Mouse (Mus musculus) heart, postnatal 4 days (tissue): ENCODE data around the gene Luzp2. TPM values are rescaled to one million over a fixed set of nuclear protein-coding genes. Genes with fewer than 3 reads are reported as not detected.

Source experiments
- DNase-seq: peaks from one replicate; pipeline ENCODE4 v3.0.0; 2021
- total RNA-seq, 2 experiments: library from RNA; stranded (reverse); gene quantifications; 2 replicates each; pipeline ENCODE4 v1.2.3; 2021

Luzp2 gene
- under 1 TPM; 0.07 to 0.10 TPM for total RNA-seq

DNA sequence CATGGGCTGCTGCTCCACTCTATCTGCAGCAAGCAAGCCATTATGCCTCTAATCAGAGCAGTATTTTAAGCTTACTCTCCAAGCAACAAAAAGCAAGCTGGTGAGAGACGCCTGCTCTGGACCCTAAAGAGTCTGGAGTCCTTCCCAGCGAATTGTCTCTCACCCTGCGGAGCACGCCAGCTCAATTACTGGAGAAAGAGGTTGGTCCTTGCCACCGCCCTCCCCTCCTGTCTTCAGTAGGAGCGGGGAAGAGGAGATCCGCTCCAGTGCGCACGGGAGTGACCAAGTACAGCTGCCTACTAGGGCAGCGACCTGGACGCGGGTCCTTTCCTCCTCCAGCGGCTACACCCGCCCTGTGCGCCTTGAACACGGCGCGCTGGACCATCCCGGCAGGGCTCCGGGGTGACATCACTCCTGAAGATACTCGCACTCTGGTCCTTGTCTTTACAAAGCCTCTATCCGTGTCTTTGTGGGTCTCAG is at the start of gene Luzp2:
Gene Luzp2, plus strand, starts transcription at position 127 of the 480 bp plus-strand sequence.
- DNase-seq: no peak

DNA sequence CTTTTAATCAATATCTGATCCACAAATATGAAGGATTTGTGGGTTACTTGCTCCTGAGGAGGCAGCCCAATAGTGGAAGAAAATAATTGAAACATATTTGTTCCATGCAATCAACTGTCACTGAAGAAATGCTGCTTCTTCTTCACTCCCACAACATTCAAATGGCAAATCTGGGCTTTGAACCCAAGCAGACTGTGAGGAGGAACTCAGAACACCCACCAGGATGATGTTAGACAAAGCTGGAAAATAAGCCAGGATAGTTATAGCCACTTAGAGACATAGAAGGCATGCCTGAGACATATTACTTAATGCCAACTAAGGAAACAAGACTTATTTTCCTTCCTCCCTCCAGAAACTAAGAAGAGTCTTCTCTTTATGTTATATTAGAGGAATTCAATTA is 47.8 kb upstream of the Luzp2 start:
- DNase-seq: no peak

GRCm38 (mm10) chr7:54818606-54819005 is 16.7 kb upstream of the Luzp2 start:
- no peak for DNase-seq

DNA sequence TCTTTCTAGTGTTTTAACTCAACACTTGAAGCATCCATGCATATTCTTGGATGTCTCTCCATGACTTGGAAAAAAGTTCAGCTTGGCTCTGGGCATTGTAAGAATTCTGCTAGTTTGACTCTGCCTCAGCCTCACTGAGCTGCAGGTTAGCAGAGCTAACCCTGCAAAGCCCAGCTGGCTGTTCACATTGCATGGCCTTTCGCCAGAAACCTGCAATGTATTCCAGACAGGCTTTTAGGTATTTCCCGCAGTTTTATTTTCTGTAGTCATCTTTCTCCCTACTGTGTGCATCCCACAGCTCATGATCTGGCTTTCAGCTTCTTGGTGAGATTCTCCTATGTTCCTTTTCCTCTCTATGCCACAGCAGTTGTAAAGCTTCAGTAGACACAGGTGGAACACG is 6.5 kb upstream of the Luzp2 start:
- DNase-seq: no peak

- no peak for DNase-seq
Observed at GRCm38 (mm10) chr7:54835911-54836352, 634 bp downstream of the Luzp2 start.

GRCm38 (mm10) chr7:54836437-54836836 is 1.1 kb downstream of the Luzp2 start:
- DNase-seq: no peak

GRCm38 (mm10) chr7:54842807-54843335 is 7.6 kb downstream of the Luzp2 start:
- DNase-seq: no peak

DNA sequence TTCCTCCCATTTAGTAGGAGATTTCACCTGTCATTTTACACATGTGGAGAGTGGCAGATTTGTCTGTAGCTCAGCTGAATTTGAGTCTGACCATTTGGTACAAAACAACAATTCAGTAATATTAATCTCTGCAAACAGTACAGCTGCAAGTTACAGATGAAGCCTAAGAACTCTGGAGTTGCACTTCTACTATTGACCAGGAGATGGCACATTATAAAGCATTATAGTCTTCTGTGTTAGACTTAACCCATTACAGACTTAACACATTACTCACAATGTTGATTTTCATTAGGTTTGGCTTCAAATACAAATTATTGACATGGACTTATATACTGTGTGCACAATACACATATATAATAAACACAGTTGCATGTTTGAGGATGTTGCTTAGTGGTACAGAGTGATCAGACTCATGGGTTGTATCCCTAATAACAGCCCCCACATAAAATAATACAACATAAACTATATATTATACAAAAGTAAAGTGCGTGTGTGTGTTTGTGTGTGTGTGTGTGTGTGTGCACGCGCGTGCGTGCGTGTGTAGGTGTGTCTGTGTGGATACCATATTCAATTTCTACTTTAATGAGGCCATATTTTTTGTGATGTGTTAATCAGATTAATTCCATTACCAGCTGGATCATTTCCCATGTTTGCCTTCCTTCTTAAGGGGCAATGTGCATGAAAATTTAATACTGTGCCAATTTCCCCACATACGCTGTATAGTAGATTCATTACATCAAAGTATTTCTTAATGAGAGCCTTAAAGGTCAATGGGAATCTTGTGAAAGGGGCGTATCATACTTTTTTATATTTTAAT is 10.8 kb downstream of the Luzp2 start:
- DNase-seq: no peak

DNA sequence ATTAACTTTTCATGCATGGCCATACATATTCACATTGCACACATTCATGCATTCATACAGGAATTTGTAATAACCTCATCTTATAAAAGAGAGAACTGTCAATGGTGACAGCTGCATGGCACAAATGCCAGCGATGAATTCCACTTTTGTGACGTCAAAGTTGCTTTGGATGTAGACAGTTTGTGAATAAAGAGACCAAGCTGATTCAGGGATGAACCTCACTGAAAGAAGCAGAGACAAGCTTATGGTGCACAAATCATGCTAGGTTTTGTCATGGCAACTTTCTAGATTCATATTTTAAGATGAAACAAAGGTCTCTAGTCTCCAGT is 11.4 kb downstream of the Luzp2 start:
- DNase-seq: no peak

DNA sequence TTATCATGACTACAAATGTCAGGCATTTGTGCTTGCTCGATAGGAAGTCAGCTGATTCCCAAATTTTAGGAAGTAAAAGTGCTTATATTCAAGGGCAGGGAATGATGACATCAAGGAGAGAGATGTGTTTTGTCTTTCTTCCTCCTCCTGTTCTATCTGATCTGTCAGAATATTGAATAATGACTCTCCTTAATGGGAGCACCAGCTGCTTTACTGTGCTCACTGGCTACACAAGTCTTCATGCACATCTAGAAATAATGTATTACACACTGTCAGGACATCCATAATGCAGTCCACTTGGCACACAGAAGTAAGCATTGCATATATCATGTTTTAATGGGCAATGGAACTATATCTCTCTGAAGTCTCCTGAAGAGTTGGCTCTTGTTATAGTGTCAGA is 17.6 kb downstream of the Luzp2 start:
- no peak for DNase-seq

DNA sequence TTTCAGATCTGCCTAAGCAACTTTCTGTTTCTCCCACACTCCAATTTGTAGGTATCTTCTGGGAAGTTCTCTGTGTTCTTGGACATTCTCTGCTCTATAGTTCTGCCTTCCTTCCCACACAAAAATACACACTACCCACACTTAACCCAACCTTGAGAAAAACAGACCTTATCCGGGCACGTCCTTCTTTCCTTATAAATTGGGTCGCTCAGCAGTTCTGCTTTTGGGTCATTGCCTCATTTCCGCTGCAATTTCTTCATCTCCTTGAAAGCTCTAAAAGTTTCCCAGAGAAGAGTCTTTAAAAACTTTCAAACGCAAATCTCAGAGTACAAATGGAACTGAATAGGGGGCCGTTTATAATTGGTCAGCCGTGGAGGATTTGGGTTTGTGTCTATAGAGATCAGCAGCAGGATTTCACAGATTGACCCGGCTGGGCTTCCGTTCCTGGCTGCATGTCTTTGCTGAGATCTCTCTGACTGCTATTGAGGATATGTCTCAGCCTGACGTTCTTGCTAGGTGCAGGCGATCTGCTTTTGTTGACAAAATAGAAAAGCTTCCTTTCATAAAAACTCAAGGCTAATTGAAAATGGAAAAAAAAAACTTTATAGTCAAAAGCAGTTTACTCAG is 26.0 kb downstream of the Luzp2 start:
- DNase-seq: no peak

DNA sequence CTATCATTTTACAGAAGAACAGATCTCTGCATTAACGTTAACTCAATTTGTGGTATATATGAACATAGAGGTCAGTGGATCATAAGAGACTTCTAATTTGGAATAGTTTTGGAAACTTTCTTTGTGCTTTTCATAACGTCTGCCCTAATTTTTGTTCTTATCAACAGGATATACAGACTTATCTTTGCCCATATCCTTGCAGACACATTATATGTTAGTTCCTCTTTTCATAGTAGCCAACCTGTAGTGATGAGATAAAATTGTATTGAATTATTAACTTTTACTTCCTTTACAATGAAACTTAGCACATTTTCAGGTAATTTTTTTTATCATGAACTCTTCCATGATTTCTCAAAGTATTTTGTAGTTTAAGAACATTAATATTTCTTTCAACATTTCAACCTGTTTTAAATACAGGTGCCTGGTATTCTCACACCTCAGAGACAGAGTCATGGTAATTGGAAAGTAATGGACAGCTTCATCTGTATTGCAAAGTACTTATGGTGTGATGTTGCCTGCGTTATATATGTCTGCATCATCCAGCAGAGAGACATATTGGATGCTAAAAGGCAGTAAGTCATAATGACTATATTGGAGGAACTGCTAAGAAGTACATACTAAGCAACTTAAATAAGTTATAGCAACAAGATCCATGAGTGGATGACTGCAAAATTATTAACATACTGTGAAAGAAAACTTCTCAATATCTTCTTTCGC is 43.8 kb downstream of the Luzp2 start:
- no peak for DNase-seq

GRCm38 (mm10) chr7:54893709-54894627 is 58.7 kb downstream of the Luzp2 start:
- DNase-seq: no peak

- DNase-seq: no peak
Observed at GRCm38 (mm10) chr7:54898589-54898988, 63.3 kb downstream of the Luzp2 start.

DNA sequence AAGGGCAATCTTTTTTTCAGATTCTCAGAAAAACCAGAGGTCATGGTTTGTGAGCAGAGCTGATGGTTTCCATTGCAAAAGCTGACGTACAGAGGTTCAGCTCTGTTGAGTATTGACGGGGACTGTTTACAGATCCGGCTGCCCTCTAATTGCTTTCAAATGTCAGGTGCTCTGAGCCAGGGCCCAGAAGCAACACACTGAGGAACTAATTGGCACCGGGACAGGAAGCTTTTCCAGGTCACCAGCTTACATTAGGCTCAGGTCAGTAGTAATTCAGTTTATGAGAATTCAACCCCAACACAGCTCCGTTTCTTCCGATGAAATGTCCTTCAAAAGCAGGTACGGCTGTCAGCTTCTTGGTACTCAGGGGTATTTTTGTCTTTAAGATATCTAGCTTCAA is 74.7 kb downstream of the Luzp2 start:
- DNase-seq: no peak

- DNase-seq: no peak
Observed at GRCm38 (mm10) chr7:54914030-54914429, 78.7 kb downstream of the Luzp2 start.

DNA sequence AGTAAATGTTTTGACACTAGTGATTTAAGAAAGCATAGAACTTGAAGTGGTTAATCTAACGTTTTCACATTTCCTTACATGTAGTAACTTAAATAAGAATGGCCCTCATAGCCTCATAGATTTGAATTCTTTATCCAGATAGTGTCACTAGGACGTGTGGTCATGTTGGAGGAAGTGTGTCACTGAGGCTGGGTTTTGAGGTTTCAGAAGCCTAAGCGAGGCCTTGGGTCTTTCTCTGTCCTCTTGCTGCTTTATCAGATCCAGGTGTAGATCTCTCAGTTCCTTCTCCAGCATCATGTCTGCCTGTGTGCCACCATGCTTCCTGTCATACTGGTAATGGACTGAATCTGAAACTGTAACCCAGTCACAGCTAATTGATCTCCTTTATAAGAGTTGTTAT is 86.7 kb downstream of the Luzp2 start:
- DNase-seq: no peak

- no peak for DNase-seq
Observed at GRCm38 (mm10) chr7:54956759-54957158, 121.5 kb downstream of the Luzp2 start.

- no peak for DNase-seq
Observed at GRCm38 (mm10) chr7:54962678-54963077, 127.4 kb downstream of the Luzp2 start.

DNA sequence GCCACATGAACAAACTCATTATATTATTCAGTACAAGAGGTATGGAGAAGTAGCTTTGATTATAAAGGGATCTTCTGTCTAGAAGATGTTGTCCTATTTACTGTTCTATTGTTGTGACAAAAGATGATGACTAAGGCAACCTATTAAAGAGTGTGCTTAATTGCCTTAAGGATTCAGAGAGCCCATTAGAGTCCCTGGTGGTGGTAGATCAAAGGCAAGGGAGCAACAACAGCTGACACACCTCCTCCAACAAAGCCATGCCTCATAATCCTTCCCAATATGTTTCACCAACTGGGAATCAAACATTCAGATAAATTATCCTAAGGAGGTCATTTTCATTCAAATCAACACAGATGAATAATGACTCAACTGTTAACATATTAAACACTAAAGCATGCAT is 142.1 kb downstream of the Luzp2 start:
- no peak for DNase-seq

- no peak for DNase-seq
Observed at GRCm38 (mm10) chr7:54980585-54980984, 145.3 kb downstream of the Luzp2 start.

GRCm38 (mm10) chr7:55000397-55000796 is 165.1 kb downstream of the Luzp2 start:
- DNase-seq: no peak
